Mouse (Mus musculus) thymus, postnatal 0 days (tissue): ENCODE measurements at regions not wholly inside any gene's neighbourhood (a gene's known extent, or its start where the extent isn't known, plus 50 kb on each side); places are given as distances from the start of the nearest gene placed in this dataset.
A peak's percentile ranks its signal among the peaks of the same experiment; 100 is the strongest.

Experiments used
- DNase-seq: peaks from one replicate; pipeline ENCODE4 v3.0.0-alpha.2; 2015; ENCODE audit warnings: low spot score

- peak; percentile 64 for DNase-seq
These were observed 156.3 kb downstream of the Grm4 start for GRCm38 (mm10) chr17:27364899-27365298.

GRCm38 (mm10) chr17:27364338-27364737 lies 156.9 kb downstream of the Grm4 start:
- peak; percentile 40 for DNase-seq

GRCm38 (mm10) chr17:27363911-27364310 lies 157.3 kb downstream of the Grm4 start:
- DNase-seq: peak; percentile 48

- DNase-seq: no peak
These were observed 158.0 kb upstream of the Lemd2 start for GRCm38 (mm10) chr17:27362221-27362620.

GRCm38 (mm10) chr17:27361362-27361761 lies 157.1 kb upstream of the Lemd2 start:
- DNase-seq: peak; percentile 65

GRCm38 (mm10) chr17:27356862-27357261 lies 152.6 kb upstream of the Lemd2 start:
- DNase-seq: no peak

- DNase-seq: no peak
These were observed 151.4 kb upstream of the Lemd2 start for GRCm38 (mm10) chr17:27355717-27356116.

- DNase-seq: no peak
These were observed 150.8 kb upstream of the Lemd2 start for GRCm38 (mm10) chr17:27355056-27355455.

GRCm38 (mm10) chr17:27349911-27350310 lies 145.6 kb upstream of the Lemd2 start:
- no peak for DNase-seq

- no peak for DNase-seq
These were observed 145.2 kb upstream of the Lemd2 start for GRCm38 (mm10) chr17:27349432-27349831.

- DNase-seq: peak; percentile 59
These were observed 138.0 kb upstream of the Lemd2 start for GRCm38 (mm10) chr17:27341952-27342890.

GRCm38 (mm10) chr17:27339823-27340222 lies 135.6 kb upstream of the Lemd2 start:
- no peak for DNase-seq

GRCm38 (mm10) chr17:27339261-27339660 lies 135.0 kb upstream of the Lemd2 start:
- DNase-seq: no peak

GRCm38 (mm10) chr17:27335621-27336020 lies 131.4 kb upstream of the Lemd2 start:
- no peak for DNase-seq

GRCm38 (mm10) chr17:27333593-27333992 lies 129.3 kb upstream of the Lemd2 start:
- DNase-seq: no peak

- no peak for DNase-seq
These were observed 128.9 kb upstream of the Lemd2 start for GRCm38 (mm10) chr17:27333141-27333540.

- DNase-seq: no peak
These were observed 127.8 kb upstream of the Lemd2 start for GRCm38 (mm10) chr17:27332076-27332475.

- no peak for DNase-seq
These were observed 127.4 kb upstream of the Lemd2 start for GRCm38 (mm10) chr17:27331630-27332029.

GRCm38 (mm10) chr17:27329791-27330190 lies 125.5 kb upstream of the Lemd2 start:
- no peak for DNase-seq

- no peak for DNase-seq
These were observed 124.9 kb upstream of the Lemd2 start for GRCm38 (mm10) chr17:27329183-27329582.

GRCm38 (mm10) chr17:27325002-27325460 lies 120.8 kb upstream of the Lemd2 start:
- peak; percentile 81 for DNase-seq

GRCm38 (mm10) chr17:27323513-27323912 lies 119.2 kb upstream of the Lemd2 start:
- peak; percentile 7 for DNase-seq
